Mouse (Mus musculus) liver, adult 2 months (tissue): ENCODE measurements around the gene Il6. TPM values are rescaled to one million over a fixed set of nuclear protein-coding genes. Genes with fewer than 3 reads are reported as not detected.
"Not testable (repeated sequence)": the region's sequence is repeated elsewhere in the genome, so short reads cannot be mapped to it uniquely, and the experiment has no call there.

Source experiments
- DNase-seq: peaks from one replicate; pipeline ENCODE4 v3.0.0-alpha.2; 2011; ENCODE audit warnings: low read depth, low spot score; ENCODE audit errors: extremely low read depth
- H3K27ac ChIP-seq: fragments of 200-500 bp; replicated peaks from 2 replicates; pipeline ENCODE4 v1.5.1; 2012; ENCODE audit warnings: low read depth, mild to moderate bottlenecking, control low read depth, inconsistent platforms, low read length; ENCODE audit not compliant: insufficient read depth
- H3K27me3 ChIP-seq: fragments of 200-500 bp; 2 replicates; pipeline ENCODE4 v1.6.1; 2012; ENCODE audit warnings: mild to moderate bottlenecking, moderate library complexity, low read length, inconsistent platforms; ENCODE audit not compliant: control insufficient read depth, insufficient read depth
- H3K36me3 ChIP-seq: fragments of 200-500 bp; 2 replicates; pipeline ENCODE4 v1.6.1; 2012; ENCODE audit warnings: low read length, inconsistent platforms; ENCODE audit not compliant: control insufficient read depth, insufficient read depth
- H3K4me1 ChIP-seq: fragments of 200-500 bp; 2 replicates; pipeline ENCODE4 v1.6.1; 2011; ENCODE audit warnings: low read length; ENCODE audit not compliant: control insufficient read depth, insufficient read depth
- H3K4me3 ChIP-seq: fragments of 200-500 bp; 2 replicates; pipeline ENCODE4 v1.5.1; 2011; ENCODE audit warnings: low read depth, mild to moderate bottlenecking, control low read depth, low read length, moderate library complexity; ENCODE audit not compliant: insufficient read depth
- H3K79me2 ChIP-seq: fragments of 200-500 bp; 2 replicates; pipeline ENCODE4 v1.6.1; 2012; ENCODE audit warnings: inconsistent platforms, mild to moderate bottlenecking, low read length, moderate library complexity; ENCODE audit not compliant: control insufficient read depth, insufficient read depth
- H3K9ac ChIP-seq: fragments of 200-500 bp; 2 replicates; pipeline ENCODE4 v1.6.1; 2012; ENCODE audit warnings: low read depth, mild to moderate bottlenecking, control low read depth, inconsistent platforms, low read length
- CTCF ChIP-seq: fragments of 200-500 bp; IDR thresholded peaks from 2 replicates; pipeline ENCODE4 v1.5.1; 2011; ENCODE audit warnings: low read depth, low read length, control low read depth
- POLR2A ChIP-seq: fragments of 200-500 bp; IDR thresholded peaks from 2 replicates; pipeline ENCODE4 v1.6.1; 2011; ENCODE audit warnings: low read length, control low read depth; ENCODE audit not compliant: insufficient read depth; ENCODE audit errors: extremely low read depth
- WGBS: fragments of 180-500 bp; shearing (Covaris S2); methylation state at CpG from one replicate; pipeline ENCODE4 v1.1.7; 2018; 5-methylcytosine and 5-hydroxymethylcytosine counted together
- polyA plus RNA-seq: library from polyadenylated mRNA; depleted of rRNA; stranded (reverse); fragments of >200 nt; gene quantifications from 2 replicates; pipeline ENCODE4 v1.2.3, GENCODE M21; 2012; rRNA removed
- total RNA-seq: library from RNA; depleted of rRNA; stranded (reverse); fragments of >200 nt; gene quantifications from 2 replicates; pipeline ENCODE4 v1.2.3, GENCODE M21; 2014; rRNA removed

Il6 gene
- total and polyA plus RNA-seq, 2 experiments: 0.10 TPM; not detected in 1

DNA sequence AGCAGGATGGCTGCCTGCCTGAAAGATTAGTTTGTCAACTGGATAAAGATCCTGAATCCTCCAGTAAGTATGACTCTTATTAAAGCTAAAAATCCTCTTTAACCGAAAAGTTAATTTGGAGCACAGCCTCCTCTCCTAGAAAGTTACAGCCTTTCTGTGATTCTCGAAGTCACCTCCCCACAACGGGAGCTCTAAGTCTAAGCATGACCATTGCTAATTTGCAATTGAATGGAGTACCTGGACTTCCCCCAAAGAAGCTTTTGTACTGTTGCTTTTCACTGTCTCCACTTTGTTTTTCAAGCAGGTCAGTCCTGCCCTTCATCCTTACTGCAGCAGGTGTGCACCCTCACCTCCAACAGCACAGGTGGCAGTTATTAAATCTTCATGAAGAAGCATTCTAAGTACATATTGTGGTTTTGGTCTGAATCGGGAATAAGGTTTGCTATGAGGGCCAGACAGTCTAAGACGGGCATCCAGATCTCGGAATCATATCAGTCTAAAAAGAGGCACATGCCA, 45.4 kb downstream of the Il6 start:
- Histone ChIP-seq H3K36me3 (peaks cover 16% of the 10 kb centered on the region), H3K4me3 (no peak overlapping the region)
- no peak for TF ChIP-seq POLR2A
- TF ChIP-seq CTCF: no peak

DNA sequence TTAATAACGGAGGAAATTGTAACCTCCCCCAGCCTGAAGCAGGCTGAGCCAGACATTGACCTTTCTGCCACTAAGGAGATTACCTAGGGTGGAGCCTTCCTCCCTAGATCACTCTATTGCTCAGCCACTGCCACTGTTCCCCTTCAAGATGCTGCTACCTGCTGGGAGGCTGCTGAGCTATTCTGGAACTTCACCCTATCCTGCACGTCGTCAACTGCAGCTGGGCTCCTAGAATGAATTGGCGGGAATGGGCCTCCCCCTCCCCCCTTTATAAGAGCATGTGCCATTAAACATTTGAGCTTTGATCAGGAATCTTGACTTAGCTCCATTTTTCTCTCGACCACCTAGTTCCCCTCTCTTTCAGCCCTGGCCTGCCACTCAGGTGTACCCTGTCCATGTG, 46.7 kb downstream of the Il6 start:
- not testable (repeated sequence) for H3K27ac ChIP-seq, H3K27me3 ChIP-seq, H3K4me1 ChIP-seq, DNase-seq, H3K79me2 ChIP-seq, H3K4me3 ChIP-seq, H3K9ac ChIP-seq
- WGBS: 91% methylated on average over 5 of the region's 5 CpGs
- peaks cover 19% of the 10 kb centered on the region for H3K36me3 ChIP-seq

More for the DNA sequence above, 45.4 kb downstream of the Il6 start:
- Histone ChIP-seq H3K27ac (no peak overlapping the region), H3K9ac (no peak overlapping the region), H3K27me3 (no peaks in the 10 kb centered on the region), H3K79me2 (no peaks in the 10 kb centered on the region), H3K4me1 (no peaks in the 10 kb centered on the region)
- no peak for DNase-seq
- 93% methylated on average over 6 of the region's 6 CpGs for WGBS

DNA sequence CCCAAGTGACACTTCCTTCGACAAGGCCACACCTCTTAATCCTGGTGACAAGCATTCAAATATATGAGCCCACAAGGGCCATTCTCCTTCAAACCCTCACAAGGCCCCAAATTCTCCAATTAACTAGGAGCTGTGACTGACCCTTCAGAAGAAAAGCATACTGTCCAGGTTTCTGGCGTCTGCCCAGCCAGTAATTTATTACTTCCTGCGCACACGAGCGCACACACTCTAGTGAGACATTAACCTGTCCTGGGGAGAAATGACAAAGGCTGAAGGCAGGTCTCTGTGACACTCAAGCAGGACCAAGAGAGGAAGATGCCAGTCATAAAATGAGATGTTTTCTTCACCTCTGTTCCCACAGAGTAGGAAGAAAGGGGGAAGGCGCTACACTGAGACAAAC, 54.8 kb downstream of the Il6 start:
- H3K36me3 ChIP-seq: peaks cover 14% of the 10 kb centered on the region
- TF ChIP-seq CTCF (no peak), POLR2A (no peak)

More for the DNA sequence above, 54.8 kb downstream of the Il6 start:
- Histone ChIP-seq H3K27me3 (no peaks in the 10 kb centered on the region), H3K9ac (no peak overlapping the region), H3K27ac (no peak overlapping the region), H3K4me1 (0 out of 2 replicates have a peak, but pooled peaks cover 3% of the 10 kb centered on the region), H3K79me2 (no peaks in the 10 kb centered on the region), H3K4me3 (no peak overlapping the region)
- DNase-seq: no peak
- 81% methylated on average over 6 of the region's 6 CpGs for WGBS

Other genes with a start within 250 kb of the Il6 start
- gene Tyms, start 60.5 kb downstream of the Il6 start, total RNA-seq: 8.9 and 14.6 TPM in 2 replicates
- gene Tyms, start 60.5 kb downstream of the Il6 start, polyA plus RNA-seq: 13.9 and 14.1 TPM in 2 replicates
- not detected in 2 replicates for gene Garem2, start 92.0 kb downstream of the Il6 start, total RNA-seq
- gene Garem2, start 92.0 kb downstream of the Il6 start, polyA plus RNA-seq: not detected in 2 replicates
- not detected in 2 replicates for gene 3110082J24Rik, start 93.0 kb downstream of the Il6 start, total RNA-seq
- gene 3110082J24Rik, start 93.0 kb downstream of the Il6 start, polyA plus RNA-seq: not detected in 2 replicates
- gene Hadha, start 142.0 kb downstream of the Il6 start, total RNA-seq: 218 and 239 TPM in 2 replicates
- 106 and 124 TPM in 2 replicates for gene Hadha, start 142.0 kb downstream of the Il6 start, polyA plus RNA-seq
- gene Hadhb, start 142.1 kb downstream of the Il6 start, total RNA-seq: 252 and 270 TPM in 2 replicates
- gene Hadhb, start 142.1 kb downstream of the Il6 start, polyA plus RNA-seq: 137 and 138 TPM in 2 replicates
- gene Adgrf3, start 192.6 kb downstream of the Il6 start, total RNA-seq: not detected in 2 replicates
- gene Adgrf3, start 192.6 kb downstream of the Il6 start, polyA plus RNA-seq: not detected in 2 replicates
- 26.6 and 31.8 TPM in 2 replicates for gene Selenoi, start 219.5 kb downstream of the Il6 start, total RNA-seq
- gene Selenoi, start 219.5 kb downstream of the Il6 start, polyA plus RNA-seq: 59.7 and 73.9 TPM in 2 replicates